Mouse (Mus musculus): Measurements from ENCODE around the gene Ikzf5.

The Ikzf5 gene

GRCm38 (mm10) chr7:131345856-131346541 is 64.3 kb downstream of the Ikzf5 start:
- no peak for DNase-seq
